Mouse (Mus musculus) E14TG2a.4 (cell line): ENCODE measurements at regions not wholly inside any gene's neighbourhood (a gene's known extent, or its start where the extent isn't known, plus 50 kb on each side); places are given as distances from the start of the nearest gene placed in this dataset.

Experiments used
- CTCF ChIP-seq: conservative IDR thresholded peaks from 2 replicates; pipeline ENCODE4 v1.5.1; 2014; ENCODE audit warnings: low read length
- POU5F1 ChIP-seq: IDR thresholded peaks from 2 replicates; pipeline ENCODE4 v1.6.1; 2014; ENCODE audit warnings: low read length, borderline replicate concordance

GRCm38 (mm10) chr3:50970386-50970785, 253.9 kb upstream of the Noct start:
- TF ChIP-seq CTCF (no peak), POU5F1 (no peak)
